Mouse (Mus musculus) intestine, embryonic 15.5 days (tissue): ENCODE data around the gene Lmnb2. TPM values are rescaled to one million over a fixed set of nuclear protein-coding genes. Genes with fewer than 3 reads are reported as not detected.

Experiments used
- ATAC-seq: fragments of 200-750 bp; cut with Nextera tagmentation; 2 replicates; pipeline ENCODE4 v1.8.0; 2017; ENCODE audit warnings: moderate TSS enrichment, moderate library complexity
- H3K27ac ChIP-seq: fragments of 300-500 bp; sonication (generic); 2 replicates; pipeline ENCODE4 v1.5.1; 2015; ENCODE audit warnings: mild to moderate bottlenecking, inconsistent platforms
- H3K27me3 ChIP-seq: fragments of 300-500 bp; sonication (generic); replicated peaks from 2 replicates; pipeline ENCODE4 v1.6.1; 2015; ENCODE audit warnings: inconsistent platforms
- H3K36me3 ChIP-seq: fragments of 300-500 bp; sonication (generic); 2 replicates; pipeline ENCODE4 v1.6.1; 2015; ENCODE audit warnings: inconsistent platforms
- H3K4me1 ChIP-seq: fragments of 300-500 bp; sonication (generic); replicated peaks from 2 replicates; pipeline ENCODE4 v1.6.1; 2015; ENCODE audit warnings: inconsistent platforms
- H3K4me2 ChIP-seq: fragments of 300-500 bp; sonication (generic); replicated peaks from 2 replicates; pipeline ENCODE4 v1.6.1; 2015; ENCODE audit warnings: mild to moderate bottlenecking, inconsistent platforms
- H3K4me3 ChIP-seq: fragments of 300-500 bp; sonication (generic); replicated peaks from 2 replicates; pipeline ENCODE4 v1.5.1; 2015; ENCODE audit warnings: inconsistent platforms
- H3K9ac ChIP-seq: fragments of 300-500 bp; sonication (generic); 2 replicates; pipeline ENCODE4 v1.6.1; 2015; ENCODE audit warnings: inconsistent platforms
- H3K9me3 ChIP-seq: fragments of 300-500 bp; sonication (generic); 2 replicates; pipeline ENCODE4 v1.6.1; 2016; ENCODE audit warnings: inconsistent platforms
- WGBS: fragments of 180-500 bp; shearing (Covaris S2); methylation state at CpG from one replicate; pipeline ENCODE4 v1.1.7; 2015; 5-methylcytosine and 5-hydroxymethylcytosine counted together
- polyA plus RNA-seq: library from polyadenylated mRNA; unstranded; fragments of >200 nt; fragmentation: Nextera tagmentation; extraction: Ambion mirVana; gene quantifications from 2 replicates; pipeline ENCODE4 v1.2.1, GENCODE M21; 2015

Gene Lmnb2
- polyA plus RNA-seq, 1 experiment from 2014 or later: 41.0 TPM

- peak overlapping the region; percentile 98 for H3K4me2 ChIP-seq
- no peaks in the 10 kb centered on the region for H3K9me3 ChIP-seq
- no peaks in the 10 kb centered on the region for H3K27me3 ChIP-seq
- no peak overlapping the region for H3K27ac ChIP-seq
- H3K4me3 ChIP-seq: peak overlapping the region; percentile 94; the same call in 1 of the 2 replicates
- peak overlapping the region; percentile 18; the same call in 1 of the 2 replicates for H3K9ac ChIP-seq
- peaks cover 40% of the 10 kb centered on the region for H3K4me1 ChIP-seq
- 67% methylated on average over 3 of the region's 3 CpGs for WGBS
- peaks cover 16% of the 10 kb centered on the region for H3K36me3 ChIP-seq
- ATAC-seq: no peak
These were observed 61.8 kb downstream of the Lmnb2 start for GRCm38 (mm10) chr10:80856267-80856666.

- 17% methylated on average over 11 of the region's 11 CpGs for WGBS
- peak overlapping the region; percentile 94 for H3K4me3 ChIP-seq
- no peaks in the 10 kb centered on the region for H3K27me3 ChIP-seq
- 0 out of 2 replicates have a peak overlapping the region, but pooled peaks have one; percentile 13 for H3K27ac ChIP-seq
- peak overlapping the region; percentile 98 for H3K4me2 ChIP-seq
- no peaks in the 10 kb centered on the region for H3K9me3 ChIP-seq
- ATAC-seq: no peak
- peak overlapping the region; percentile 85 for H3K9ac ChIP-seq
- peaks cover 16% of the 10 kb centered on the region for H3K36me3 ChIP-seq
- peaks cover 40% of the 10 kb centered on the region for H3K4me1 ChIP-seq
These were observed 62.3 kb downstream of the Lmnb2 start for GRCm38 (mm10) chr10:80855749-80856073.

GRCm38 (mm10) chr10:80854913-80855748 is 62.9 kb downstream of the Lmnb2 start, which contains the start of the genes Lsm7 and Sppl2b:
Lsm7 (minus strand) TSS chr10:80855209.
Sppl2b (plus strand) TSS chr10:80855275.
- Histone ChIP-seq H3K9me3 (no peaks in the 10 kb centered on the region), H3K27ac (peak within 1 kb of the TSS; percentile 15; the same call in 1 of the 2 replicates), H3K4me1 (peaks cover 40% of the 10 kb centered on the region), H3K9ac (peak within 1 kb of the TSS; percentile 85), H3K4me3 (peak within 1 kb of the TSS; percentile 94), H3K4me2 (peak within 1 kb of the TSS; percentile 98), H3K36me3 (peaks cover 19% of the 10 kb centered on the region), H3K27me3 (no peaks in the 10 kb centered on the region)
- WGBS: under 1% methylated on average over 81 of the region's 81 CpGs
- peak; percentile 87 for ATAC-seq

Other genes starting within 250 kb of the Lmnb2 start
- 68.8 and 73.0 TPM in 2 replicates for gene Mknk2, start 240.1 kb downstream of the Lmnb2 start, polyA plus RNA-seq
- gene Mob3a, start 216.3 kb downstream of the Lmnb2 start, polyA plus RNA-seq: 40.4 and 43.0 TPM in 2 replicates
- gene Izumo4, start 216.1 kb downstream of the Lmnb2 start, polyA plus RNA-seq: 22.3 and 26.5 TPM in 2 replicates
- gene Ap3d1, start 176.0 kb downstream of the Lmnb2 start, polyA plus RNA-seq: 70.5 and 71.4 TPM in 2 replicates
- gene Dot1l, start 163.0 kb downstream of the Lmnb2 start, polyA plus RNA-seq: 12.0 and 14.2 TPM in 2 replicates
- gene Sf3a2, start 120.0 kb downstream of the Lmnb2 start, polyA plus RNA-seq: 63.7 and 69.7 TPM in 2 replicates
- gene Plekhj1, start 119.6 kb downstream of the Lmnb2 start, polyA plus RNA-seq: 132 and 133 TPM in 2 replicates
- gene Amh, start 113.0 kb downstream of the Lmnb2 start, polyA plus RNA-seq: not detected in 2 replicates
- 0.88 and 1.2 TPM in 2 replicates for gene Jsrp1, start 104.7 kb downstream of the Lmnb2 start, polyA plus RNA-seq
- gene Oaz1, start 91.6 kb downstream of the Lmnb2 start, polyA plus RNA-seq: 1,393 and 1,601 TPM in 2 replicates
- gene Lingo3, start 74.2 kb downstream of the Lmnb2 start, polyA plus RNA-seq: 0.05 and 0.09 TPM in 2 replicates
- gene Lsm7, start 63.0 kb downstream of the Lmnb2 start, polyA plus RNA-seq: 270 and 286 TPM in 2 replicates
- 34.8 and 37.8 TPM in 2 replicates for gene Sppl2b, start 63.0 kb downstream of the Lmnb2 start, polyA plus RNA-seq
- 0.05 TPM in 1 of 2 replicates, not detected in the other for gene Tmprss9, start 46.4 kb downstream of the Lmnb2 start, polyA plus RNA-seq
- 363 and 364 TPM in 2 replicates for gene Timm13, start 17.3 kb downstream of the Lmnb2 start, polyA plus RNA-seq
- gene Gadd45b, start 11.8 kb upstream of the Lmnb2 start, polyA plus RNA-seq: 26.6 and 29.9 TPM in 2 replicates
- 4.5 and 4.7 TPM in 2 replicates for gene Gng7, start 96.7 kb upstream of the Lmnb2 start, polyA plus RNA-seq
- gene Diras1, start 107.4 kb upstream of the Lmnb2 start, polyA plus RNA-seq: 0.94 and 1.2 TPM in 2 replicates
- gene Slc39a3, start 119.2 kb upstream of the Lmnb2 start, polyA plus RNA-seq: 15.0 and 18.2 TPM in 2 replicates
- 166 and 183 TPM in 2 replicates for gene Sgta, start 141.9 kb upstream of the Lmnb2 start, polyA plus RNA-seq
- gene Thop1, start 151.8 kb upstream of the Lmnb2 start, polyA plus RNA-seq: 57.1 and 60.1 TPM in 2 replicates
- 48.2 and 57.8 TPM in 2 replicates for gene Creb3l3, start 180.6 kb upstream of the Lmnb2 start, polyA plus RNA-seq
- gene Map2k2, start 187.7 kb upstream of the Lmnb2 start, polyA plus RNA-seq: 190 and 208 TPM in 2 replicates
- gene Zbtb7a, start 217.0 kb upstream of the Lmnb2 start, polyA plus RNA-seq: 52.5 and 53.0 TPM in 2 replicates
- 47.2 and 58.4 TPM in 2 replicates for gene Pias4, start 249.7 kb upstream of the Lmnb2 start, polyA plus RNA-seq